Mouse (Mus musculus) C2C12 (cell line): ENCODE measurements around the gene Fntb.

Source experiments
- CEBPB ChIP-seq: IDR thresholded peaks from one replicate; pipeline ENCODE4 v1.6.1; 2011; ENCODE audit warnings: low read depth, mild to moderate bottlenecking, control low read depth, moderate library complexity
- CTCF ChIP-seq: IDR thresholded peaks from one replicate; pipeline ENCODE4 v1.5.1; 2011; ENCODE audit not compliant: control insufficient read depth, insufficient read depth, insufficient read length
- FOSL1 ChIP-seq: IDR thresholded peaks from one replicate; pipeline ENCODE4 v1.8.0; 2011; ENCODE audit warnings: mild to moderate bottlenecking, low read length; ENCODE audit not compliant: poor library complexity, insufficient read depth, severe bottlenecking
- MAX ChIP-seq: IDR thresholded peaks from one replicate; pipeline ENCODE4 v1.6.1; 2011; ENCODE audit warnings: mild to moderate bottlenecking, control low read depth
- MYOD1 ChIP-seq: IDR thresholded peaks from one replicate; pipeline ENCODE4 v1.6.1; 2011; ENCODE audit warnings: low read depth; ENCODE audit not compliant: control insufficient read depth, insufficient read length
- MYOG ChIP-seq: IDR thresholded peaks from one replicate; pipeline ENCODE4 v1.6.1; 2011; ENCODE audit not compliant: control insufficient read depth, insufficient read length; ENCODE audit errors: extremely low read depth
- USF1 ChIP-seq: IDR thresholded peaks from one replicate; pipeline ENCODE4 v1.6.1; 2011; ENCODE audit warnings: low read depth, mild to moderate bottlenecking, control low read depth, moderate library complexity

- TF ChIP-seq CTCF, result no peak
- TF ChIP-seq USF1, result no peak
- no peak for TF ChIP-seq MYOD1
- no peak for TF ChIP-seq FOSL1
- TF ChIP-seq MYOG, result no peak
- no peak for TF ChIP-seq MAX
- TF ChIP-seq CEBPB, result no peak
These were observed 146.8 kb downstream of the Fntb start for GRCm38 (mm10) chr12:76912193-76912592.
